7 mouse cellular contexts compared by ENCODE assay signal in genomic region chr2:31887030-31887429, GRCm38 (mm10). TPM values are rescaled to one million over a fixed set of nuclear protein-coding genes. Genes with fewer than 3 reads are reported as not detected.
DNase-seq lines count a peak whose midpoint lies in the region; ATAC-seq and TF ChIP-seq lines count a peak whose summit lies in the region.

Gene Lamc3 (plus strand): TSS chr2:31887291.

- TF ChIP-seq POLR2A in kidney, adult 2 months (IDR thresholded peaks at IDR 0.05; ENCODE audit: low read depth, low read length): no peak

- TF ChIP-seq CTCF in kidney, adult 2 months (conservative IDR thresholded peaks at IDR 0.05; ENCODE audit: insufficient read depth, insufficient read length, low read depth, low read length): peak; percentile 67
- peak; percentile 80 for TF ChIP-seq CTCF in lung, embryonic 14.5 days (IDR thresholded peaks at IDR 0.05; ENCODE audit: low read depth)

- peaks cover 9% of the 10 kb centered on the region for H3K4me1 ChIP-seq in brown adipose tissue, adult 24 weeks (ENCODE audit: control insufficient read depth, insufficient read depth, insufficient read length, low read length)
- no peaks in the 10 kb centered on the region for H3K4me1 ChIP-seq in kidney, adult 2 months (ENCODE audit: control insufficient read depth, insufficient read depth, low read length)
- no peaks in the 10 kb centered on the region for H3K4me1 ChIP-seq in lung, embryonic 14.5 days (ENCODE audit: insufficient read depth)

- peak within 1 kb of the TSS; percentile 44; the same call in 1 of the 2 replicates for H3K4me2 ChIP-seq in lung, embryonic 14.5 days

- H3K9ac ChIP-seq in lung, embryonic 14.5 days: no peak within 1 kb of the TSS; the same call in 1 of the 2 replicates

- H3K9me3 ChIP-seq in lung, embryonic 14.5 days (ENCODE audit: low read depth, low read length): no peaks in the 10 kb centered on the region

- H3K4me3 ChIP-seq in brown adipose tissue, adult 24 weeks (ENCODE audit: insufficient read depth, low read depth, low read length): peak within 1 kb of the TSS; percentile 32
- peak within 1 kb of the TSS; percentile 51 for H3K4me3 ChIP-seq in kidney, adult 2 months (ENCODE audit: insufficient read depth, low read depth, low read length)
- H3K4me3 ChIP-seq in lung, embryonic 14.5 days (ENCODE audit: low read depth, low read length): peak within 1 kb of the TSS; percentile 23

- WGBS in kidney, adult 2 months: 4% methylated on average over 26 of the region's 26 CpGs
- 3% methylated on average over 26 of the region's 26 CpGs for WGBS in lung, embryonic 14.5 days

- H3K36me3 ChIP-seq in kidney, adult 2 months (ENCODE audit: control insufficient read depth, insufficient read depth, low read length): no peaks in the 10 kb centered on the region
- H3K36me3 ChIP-seq in lung, embryonic 14.5 days (ENCODE audit: insufficient read depth): no peaks in the 10 kb centered on the region

- no peak within 1 kb of the TSS for H3K27ac ChIP-seq in brown adipose tissue, adult 24 weeks (replicated peaks; ENCODE audit: low read depth, low read length)
- H3K27ac ChIP-seq in kidney, adult 2 months (ENCODE audit: insufficient read depth, low read depth, low read length): no peak within 1 kb of the TSS
- no peak within 1 kb of the TSS for H3K27ac ChIP-seq in lung, embryonic 14.5 days (ENCODE audit: low read depth)

- H3K27me3 ChIP-seq in kidney, adult 2 months (replicated peaks; ENCODE audit: control insufficient read depth, insufficient read depth, low read length): no peaks in the 10 kb centered on the region
- peaks cover 59% of the 10 kb centered on the region for H3K27me3 ChIP-seq in lung, embryonic 14.5 days (ENCODE audit: insufficient read depth, low read length)

- peak; percentile 73 for DNase-seq in ZHBTc4 (ENCODE audit: low read depth, low spot score)
- peak; percentile 49 for DNase-seq in gastrocnemius, postnatal 25 days
- peak; percentile 73 for DNase-seq in kidney, adult 2 months
- DNase-seq in lung, embryonic 14.5 days: peak; percentile 68
- peak; percentile 31 for DNase-seq in ovary, postnatal 10 days (ENCODE audit: low spot score)
- DNase-seq in cerebellum, adult 11-12 months: no peak

- peak; percentile 64; the same call in 1 of the 2 replicates for ATAC-seq in lung, embryonic 14.5 days (ENCODE audit: insufficient read depth)

RNA-seq across cellular contexts. Expression of gene Lamc3, which starts in this region (rescaled TPM):
- polyA plus RNA-seq in brown adipose tissue, adult 24 weeks (2012; ENCODE audit: insufficient read depth, insufficient read length, missing spikeins): 2.4 and 3.7 TPM in 2 replicates
- under 1 TPM; 0.29 to 0.79 TPM for total RNA-seq in gastrocnemius, postnatal 25 days (2021)
- polyA plus RNA-seq in kidney, adult 2 months (2012; rRNA removed): 20.7 and 24.8 TPM in 2 replicates
- polyA plus RNA-seq in lung, embryonic 14.5 days (2014; fragmentation: Nextera tagmentation; extraction: Ambion mirVana): 0.80 and 0.87 TPM in 2 replicates

Comparison
In these comparisons a context has a peak if more than half of its experiments do, and no peak if none do; other contexts are left out.
1. Peak in DNase-seq in gastrocnemius, postnatal 25 days; RNA of the gene not detected or under 1 TPM.
2. Peak in DNase-seq, ATAC-seq, H3K4me3 ChIP-seq and H3K4me2 ChIP-seq in lung, embryonic 14.5 days; RNA of the gene not detected or under 1 TPM.